Mouse (Mus musculus): ENCODE data around the gene Dhrs7b. TPM values are rescaled to one million over a fixed set of nuclear protein-coding genes. Genes with fewer than 3 reads are reported as not detected.
"Not testable (repeated sequence)": the region's sequence is repeated elsewhere in the genome, so short reads cannot be mapped to it uniquely, and the experiment has no call there.

The Dhrs7b gene
- total RNA-seq (2022) = 10 to 100 TPM; 23.9 to 28.1 (median 24.2) TPM

- DNase-seq (ENCODE audit: low spot score in 2 of 2) = peak; percentile 57 to 72
Observed at GRCm38 (mm10) chr11:60830433-60831052, at the start of gene Dhrs7b. TSS of gene Dhrs7b (plus strand) at chr11:60830631.

GRCm38 (mm10) chr11:60784179-60784922, 46.1 kb upstream of the Dhrs7b start:
- DNase-seq (ENCODE audit: low spot score in 2 of 2) = no peak

- DNase-seq (ENCODE audit: low spot score in 2 of 2) = peak; percentile 44 to 47
Observed at GRCm38 (mm10) chr11:60787595-60787994, 42.8 kb upstream of the Dhrs7b start.

GRCm38 (mm10) chr11:60790472-60790871, 40.0 kb upstream of the Dhrs7b start:
- no peak for DNase-seq (ENCODE audit: low spot score in 2 of 2)

GRCm38 (mm10) chr11:60796342-60796741, 34.1 kb upstream of the Dhrs7b start:
- peak in 1 of 2 experiments; percentile 34 for DNase-seq (ENCODE audit: low spot score in 2 of 2)

- no peak for DNase-seq (ENCODE audit: low spot score in 2 of 2)
Observed at GRCm38 (mm10) chr11:60799977-60800376, 30.5 kb upstream of the Dhrs7b start.

- DNase-seq (ENCODE audit: low spot score in 2 of 2) = no peak
Observed at GRCm38 (mm10) chr11:60800892-60801291, 29.5 kb upstream of the Dhrs7b start.

GRCm38 (mm10) chr11:60808286-60809070, 22.0 kb upstream of the Dhrs7b start:
- peak in 1 of 2 experiments; percentile 15 for DNase-seq (ENCODE audit: low spot score in 2 of 2)

GRCm38 (mm10) chr11:60809546-60809945, 20.9 kb upstream of the Dhrs7b start:
- DNase-seq (ENCODE audit: low spot score in 2 of 2) = no peak

- DNase-seq (ENCODE audit: low spot score in 2 of 2) = no peak
Observed at GRCm38 (mm10) chr11:60810046-60810965, 20.1 kb upstream of the Dhrs7b start.

GRCm38 (mm10) chr11:60811054-60811460, 19.4 kb upstream of the Dhrs7b start:
- DNase-seq (ENCODE audit: low spot score in 2 of 2) = peak; percentile 88 to 94

GRCm38 (mm10) chr11:60811618-60812017, 18.8 kb upstream of the Dhrs7b start, which contains the start of gene Shmt1:
TSS of gene Shmt1 (minus strand) at chr11:60811718.
- not testable (repeated sequence) for DNase-seq (ENCODE audit: low spot score in 2 of 2)

- no peak for DNase-seq (ENCODE audit: low spot score in 2 of 2)
Observed at GRCm38 (mm10) chr11:60816398-60816797, 14.0 kb upstream of the Dhrs7b start.

GRCm38 (mm10) chr11:60823771-60824170, 6.7 kb upstream of the Dhrs7b start:
- no peak for DNase-seq (ENCODE audit: low spot score in 2 of 2)

- no peak for DNase-seq (ENCODE audit: low spot score in 2 of 2)
Observed at GRCm38 (mm10) chr11:60825191-60825590, 5.2 kb upstream of the Dhrs7b start.

- no peak for DNase-seq (ENCODE audit: low spot score in 2 of 2)
Observed at GRCm38 (mm10) chr11:60826700-60827099, 3.7 kb upstream of the Dhrs7b start.

- no peak for DNase-seq (ENCODE audit: low spot score in 2 of 2)
Observed at GRCm38 (mm10) chr11:60827241-60827945, 3.0 kb upstream of the Dhrs7b start.

- DNase-seq (ENCODE audit: low spot score in 2 of 2) = no peak
Observed at GRCm38 (mm10) chr11:60828903-60829302, 1.5 kb upstream of the Dhrs7b start.

GRCm38 (mm10) chr11:60836897-60837296, 6.5 kb downstream of the Dhrs7b start:
- no peak for DNase-seq (ENCODE audit: low spot score in 2 of 2)

All from gastrocnemius, adult 8-10 months (tissue).